Mouse (Mus musculus): ENCODE data around the gene Atp23.

Gene Atp23

GRCm38 (mm10) chr10:126822418-126822817 lies 78.7 kb downstream of the Atp23 start:
- no peak for DNase-seq (ENCODE audit: low spot score)

Measured in T-cell, adult 2 months (primary cell).